Mouse (Mus musculus) G1E (cell line): ENCODE data around the gene Mrpl48.

Source experiments
- CTCF ChIP-seq: IDR thresholded peaks from 2 replicates; pipeline ENCODE4 v1.5.1; 2012; ENCODE audit warnings: low read depth, low read length, inconsistent platforms, mixed read lengths
- GATA1 ChIP-seq: IDR thresholded peaks from 2 replicates; pipeline ENCODE4 v1.6.1; 2012; ENCODE audit warnings: borderline replicate concordance, low read length, inconsistent platforms, mixed read lengths
- GATA2 ChIP-seq: IDR thresholded peaks from 2 replicates; pipeline ENCODE4 v1.6.1; 2012; ENCODE audit warnings: low read depth, low read length, inconsistent platforms, borderline replicate concordance
- POLR2AphosphoS5 ChIP-seq: IDR thresholded peaks from 2 replicates; pipeline ENCODE4 v1.6.1; 2012; ENCODE audit warnings: low read depth, low read length, inconsistent platforms; ENCODE audit not compliant: insufficient replicate concordance
- TAL1 ChIP-seq: conservative IDR thresholded peaks from 2 replicates; pipeline ENCODE4 v1.6.1; 2012; ENCODE audit warnings: low read depth, low read length, inconsistent platforms, mixed read lengths

GRCm38 (mm10) chr7:100654441-100654840 lies 46.3 kb upstream of the Mrpl48 start:
- TF ChIP-seq CTCF (no peak), TAL1 (no peak), GATA1 (no peak), POLR2AphosphoS5 (no peak), GATA2 (no peak)
